Mouse (Mus musculus) liver, embryonic 14.5 days (tissue): ENCODE measurements at regions not wholly inside any gene's neighbourhood (a gene's known extent, or its start where the extent isn't known, plus 50 kb on each side); places are given as distances from the start of the nearest gene placed in this dataset.

Experiments used
- ATAC-seq: fragments of 200-750 bp; cut with Nextera tagmentation; 2 replicates; pipeline ENCODE4 v1.8.0; 2017; ENCODE audit warnings: moderate number of reproducible peaks, mild to moderate bottlenecking, moderate library complexity; ENCODE audit not compliant: insufficient read depth
- DNase-seq, 3 experiments: peaks; one replicate each; pipeline ENCODE4 v3.0.0-alpha.2; 2012 to 2013; ENCODE audit warnings: low read depth in 3 of 3, low spot score in 3 of 3
- H3K27ac ChIP-seq: fragments of 300-500 bp; sonication (generic); 2 replicates; pipeline ENCODE4 v1.5.1; 2014; ENCODE audit warnings: moderate library complexity, mild to moderate bottlenecking, control low read depth, inconsistent platforms
- H3K27me3 ChIP-seq: fragments of 300-500 bp; sonication (generic); 2 replicates; pipeline ENCODE4 v1.6.1; 2014; ENCODE audit warnings: mild to moderate bottlenecking, low read length, moderate library complexity; ENCODE audit not compliant: control insufficient read depth, insufficient read depth
- H3K36me3 ChIP-seq: fragments of 300-500 bp; sonication (generic); replicated peaks from 2 replicates; pipeline ENCODE4 v1.6.1; 2014; ENCODE audit warnings: low read depth; ENCODE audit not compliant: control insufficient read depth, insufficient read depth
- H3K4me1 ChIP-seq, 2 experiments: fragments of 200-500 bp in 1 of 2; fragments of 300-500 bp in 1 of 2; sonication (generic) in 1 of 2; replicated peaks; 2 replicates each; pipeline ENCODE4 v1.6.1; 2012 to 2014; ENCODE audit warnings: antibody characterized with exemption in 1 of 2, inconsistent platforms in 1 of 2, low read length in 1 of 2; ENCODE audit not compliant: control insufficient read depth in 2 of 2, insufficient read depth in 2 of 2
- H3K4me2 ChIP-seq: fragments of 300-500 bp; sonication (generic); 2 replicates; pipeline ENCODE4 v1.6.1; 2014; ENCODE audit warnings: low read depth, mild to moderate bottlenecking, control low read depth, moderate library complexity
- H3K4me3 ChIP-seq, 2 experiments: fragments of 200-500 bp in 1 of 2; fragments of 300-500 bp in 1 of 2; sonication (generic) in 1 of 2; 2 replicates each; pipeline ENCODE4 v1.5.1; 2012 to 2014; ENCODE audit warnings: low read depth in 2 of 2, low read length in 2 of 2, mild to moderate bottlenecking in 2 of 2, control low read depth in 1 of 2, inconsistent platforms in 1 of 2, moderate library complexity in 1 of 2; ENCODE audit not compliant: insufficient read depth in 1 of 2
- H3K9ac ChIP-seq: fragments of 300-500 bp; sonication (generic); replicated peaks from 2 replicates; pipeline ENCODE4 v1.6.1; 2014; ENCODE audit warnings: mild to moderate bottlenecking, control low read depth, moderate library complexity
- H3K9me3 ChIP-seq: fragments of 300-500 bp; sonication (generic); 2 replicates; pipeline ENCODE4 v1.6.1; 2016; ENCODE audit warnings: low read length, mixed read lengths; ENCODE audit not compliant: control insufficient read depth
- CTCF ChIP-seq: IDR thresholded peaks from 2 replicates; pipeline ENCODE4 v1.5.1; 2016; ENCODE audit warnings: antibody characterized with exemption, low read depth, control low read depth
- EP300 ChIP-seq: IDR thresholded peaks from 2 replicates; pipeline ENCODE4 v1.6.1; 2016; ENCODE audit warnings: antibody characterized with exemption, low read depth
- WGBS: fragments of 180-500 bp; shearing (Covaris S2); extraction: QIAGEN DNeasy Blood & Tissue Kit; methylation state at CpG from one replicate; pipeline ENCODE4 v1.1.7; 2014; ENCODE audit not compliant: insufficient replicate concordance; 5-methylcytosine and 5-hydroxymethylcytosine counted together

GRCm38 (mm10) chr4:54636986-54637641 lies 307.7 kb upstream of the Zfp462 start:
- Histone ChIP-seq H3K4me3 (no peak overlapping the region), H3K4me1 (no peaks in the 10 kb centered on the region), H3K36me3 (no peaks in the 10 kb centered on the region), H3K4me2 (no peak overlapping the region), H3K27me3 (no peaks in the 10 kb centered on the region), H3K9ac (no peak overlapping the region), H3K27ac (no peak overlapping the region), H3K9me3 (no peaks in the 10 kb centered on the region)
- no peak for TF ChIP-seq CTCF
- TF ChIP-seq EP300: no peak
- no peak for ATAC-seq
- 9% methylated on average over 3 of the region's 3 CpGs for WGBS
- DNase-seq: no peak

- H3K36me3 ChIP-seq: no peaks in the 10 kb centered on the region
- TF ChIP-seq EP300: no peak
- TF ChIP-seq CTCF: no peak
- H3K9me3 ChIP-seq: no peaks in the 10 kb centered on the region
- ATAC-seq: no peak
- H3K9ac ChIP-seq: no peak overlapping the region
- no peak for DNase-seq
- no peaks in the 10 kb centered on the region for H3K4me1 ChIP-seq
- H3K4me3 ChIP-seq: no peak overlapping the region
- no peaks in the 10 kb centered on the region for H3K27me3 ChIP-seq
- 75% methylated on average over 11 of the region's 11 CpGs for WGBS
- no peak overlapping the region for H3K27ac ChIP-seq
- no peak overlapping the region for H3K4me2 ChIP-seq
Measured at GRCm38 (mm10) chr4:54646033-54646432, 298.8 kb upstream of the Zfp462 start.

- H3K4me2 ChIP-seq: no peak overlapping the region
- H3K27me3 ChIP-seq: no peaks in the 10 kb centered on the region
- H3K4me3 ChIP-seq: no peak overlapping the region
- no peaks in the 10 kb centered on the region for H3K9me3 ChIP-seq
- no peak for ATAC-seq
- no peaks in the 10 kb centered on the region for H3K36me3 ChIP-seq
- TF ChIP-seq CTCF: no peak
- TF ChIP-seq EP300: no peak
- no peak for DNase-seq
- H3K9ac ChIP-seq: no peak overlapping the region
- 72% methylated on average over 8 of the region's 8 CpGs for WGBS
- H3K4me1 ChIP-seq: no peaks in the 10 kb centered on the region
- H3K27ac ChIP-seq: no peak overlapping the region
Measured at GRCm38 (mm10) chr4:54646459-54646858, 298.4 kb upstream of the Zfp462 start.

- no peak overlapping the region for H3K4me3 ChIP-seq
- no peak for ATAC-seq
- H3K9ac ChIP-seq: no peak overlapping the region
- no peak for DNase-seq
- TF ChIP-seq CTCF: no peak
- TF ChIP-seq EP300: no peak
- H3K36me3 ChIP-seq: no peaks in the 10 kb centered on the region
- H3K4me1 ChIP-seq: no peaks in the 10 kb centered on the region
- no peaks in the 10 kb centered on the region for H3K9me3 ChIP-seq
- no peak overlapping the region for H3K4me2 ChIP-seq
- no peak overlapping the region for H3K27ac ChIP-seq
- H3K27me3 ChIP-seq: no peaks in the 10 kb centered on the region
- 62% methylated on average over 4 of the region's 4 CpGs for WGBS
Measured at GRCm38 (mm10) chr4:54648254-54648653, 296.6 kb upstream of the Zfp462 start.

- TF ChIP-seq EP300 (no peak), CTCF (no peak)
Measured at GRCm38 (mm10) chr4:54651646-54652110, 293.2 kb upstream of the Zfp462 start.

More at GRCm38 (mm10) chr4:54651646-54652110, 293.2 kb upstream of the Zfp462 start:
- H3K27ac ChIP-seq: no peak overlapping the region
- no peaks in the 10 kb centered on the region for H3K36me3 ChIP-seq
- DNase-seq (no peak), ATAC-seq (no peak)
- H3K4me2 ChIP-seq: no peak overlapping the region
- no peaks in the 10 kb centered on the region for H3K4me1 ChIP-seq
- H3K9me3 ChIP-seq: no peaks in the 10 kb centered on the region
- no peak overlapping the region for H3K4me3 ChIP-seq
- no peaks in the 10 kb centered on the region for H3K27me3 ChIP-seq
- H3K9ac ChIP-seq: no peak overlapping the region
